Mouse (Mus musculus): ENCODE results near the gene Auts2. TPM values are rescaled to one million over a fixed set of nuclear protein-coding genes. Genes with fewer than 3 reads are reported as not detected.

Gene Auts2
- total and polyA plus RNA-seq, 2 experiments from 2014 or later, result 6.8 to 12.1 TPM

- DNase-seq (ENCODE audit: low spot score) (no peak), ATAC-seq (ENCODE audit: insufficient read depth, low read depth) (no peak)
- Histone ChIP-seq H3K4me3 (ENCODE audit: low read depth, low read length) (no peak overlapping the region), H3K27me3 (ENCODE audit: control insufficient read depth, insufficient read depth, low read length) (no peaks in the 10 kb centered on the region), H3K4me2 (ENCODE audit: low read depth, low read length) (no peak overlapping the region), H3K27ac (ENCODE audit: low read depth) (no peak overlapping the region), H3K4me1 (ENCODE audit: control insufficient read depth, insufficient read depth) (no peaks in the 10 kb centered on the region), H3K9ac (replicated peaks; ENCODE audit: low read depth, low read length) (no peak overlapping the region), H3K9me3 (replicated peaks; ENCODE audit: control insufficient read depth, low read length) (no peaks in the 10 kb centered on the region), H3K36me3 (replicated peaks; ENCODE audit: control insufficient read depth, insufficient read depth, low read length) (no peaks in the 10 kb centered on the region)
- no peak for TF ChIP-seq CTCF (IDR thresholded peaks at IDR 0.05; ENCODE audit: low read depth)
- 81% methylated on average over 4 of the region's 4 CpGs for WGBS
Observed at GRCm38 (mm10) chr5:132299716-132300115, 243.4 kb downstream of the Auts2 start.

GRCm38 (mm10) chr5:132298996-132299395 lies 244.1 kb downstream of the Auts2 start:
- Histone ChIP-seq H3K4me3 (ENCODE audit: low read depth, low read length) (no peak overlapping the region), H3K4me1 (ENCODE audit: control insufficient read depth, insufficient read depth) (no peaks in the 10 kb centered on the region), H3K4me2 (ENCODE audit: low read depth, low read length) (no peak overlapping the region), H3K36me3 (replicated peaks; ENCODE audit: control insufficient read depth, insufficient read depth, low read length) (no peaks in the 10 kb centered on the region), H3K27me3 (ENCODE audit: control insufficient read depth, insufficient read depth, low read length) (no peaks in the 10 kb centered on the region), H3K9ac (replicated peaks; ENCODE audit: low read depth, low read length) (no peak overlapping the region), H3K27ac (ENCODE audit: low read depth) (no peak overlapping the region), H3K9me3 (replicated peaks; ENCODE audit: control insufficient read depth, low read length) (no peaks in the 10 kb centered on the region)
- TF ChIP-seq CTCF (IDR thresholded peaks at IDR 0.05; ENCODE audit: low read depth) (no peak), EP300 (IDR thresholded peaks at IDR 0.05; ENCODE audit: low read depth) (no peak)
- ATAC-seq (ENCODE audit: insufficient read depth, low read depth), result no peak
- no peak for DNase-seq (ENCODE audit: low spot score)

DNA sequence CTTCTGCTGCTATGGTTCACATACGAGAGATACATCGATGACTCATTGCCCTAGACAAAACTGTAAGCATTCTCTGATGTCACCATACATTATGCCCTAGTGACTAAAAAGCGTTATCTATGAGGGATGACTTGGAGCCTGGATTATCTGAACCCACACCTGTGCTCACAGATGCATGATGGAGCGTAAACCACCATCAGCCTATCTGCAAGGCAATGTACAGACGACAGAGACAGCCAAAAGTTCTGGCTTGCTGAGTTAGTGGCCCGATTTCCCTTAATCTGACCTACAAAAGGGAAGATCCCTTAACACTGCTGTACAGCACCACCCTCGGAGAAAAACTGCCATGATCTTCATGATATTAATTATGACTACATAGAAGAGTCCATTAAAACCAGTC lies 245.8 kb downstream of the Auts2 start:
- no peak overlapping the region for H3K9ac ChIP-seq (replicated peaks; ENCODE audit: low read depth, low read length)
- no peak for TF ChIP-seq CTCF (IDR thresholded peaks at IDR 0.05; ENCODE audit: low read depth)
- TF ChIP-seq EP300 (IDR thresholded peaks at IDR 0.05; ENCODE audit: low read depth), result no peak
- ATAC-seq (ENCODE audit: insufficient read depth, low read depth) (no peak), DNase-seq (ENCODE audit: low spot score) (no peak)
- no peak overlapping the region for H3K27ac ChIP-seq (ENCODE audit: low read depth)
- no peak overlapping the region for H3K4me3 ChIP-seq (ENCODE audit: low read depth, low read length)
- H3K9me3 ChIP-seq (replicated peaks; ENCODE audit: control insufficient read depth, low read length), result no peaks in the 10 kb centered on the region
- H3K4me1 ChIP-seq (ENCODE audit: control insufficient read depth, insufficient read depth), result no peaks in the 10 kb centered on the region
- H3K4me2 ChIP-seq (ENCODE audit: low read depth, low read length), result no peak overlapping the region
- H3K27me3 ChIP-seq (ENCODE audit: control insufficient read depth, insufficient read depth, low read length), result no peaks in the 10 kb centered on the region
- no peaks in the 10 kb centered on the region for H3K36me3 ChIP-seq (replicated peaks; ENCODE audit: control insufficient read depth, insufficient read depth, low read length)
- WGBS, result 89% methylated on average over 7 of the region's 7 CpGs

- no peak overlapping the region for H3K9ac ChIP-seq (replicated peaks; ENCODE audit: low read depth, low read length)
- H3K36me3 ChIP-seq (replicated peaks; ENCODE audit: control insufficient read depth, insufficient read depth, low read length), result no peaks in the 10 kb centered on the region
- TF ChIP-seq CTCF (IDR thresholded peaks at IDR 0.05; ENCODE audit: low read depth) (no peak), EP300 (IDR thresholded peaks at IDR 0.05; ENCODE audit: low read depth) (no peak)
- WGBS, result 58% methylated on average over 3 of the region's 3 CpGs
- no peak overlapping the region for H3K27ac ChIP-seq (ENCODE audit: low read depth)
- peaks cover 15% of the 10 kb centered on the region for H3K4me1 ChIP-seq (ENCODE audit: control insufficient read depth, insufficient read depth)
- H3K4me3 ChIP-seq (ENCODE audit: low read depth, low read length), result no peak overlapping the region
- H3K27me3 ChIP-seq (ENCODE audit: control insufficient read depth, insufficient read depth, low read length), result no peaks in the 10 kb centered on the region
- no peaks in the 10 kb centered on the region for H3K9me3 ChIP-seq (replicated peaks; ENCODE audit: control insufficient read depth, low read length)
- DNase-seq (ENCODE audit: low spot score) (no peak), ATAC-seq (ENCODE audit: insufficient read depth, low read depth) (no peak)
- no peak overlapping the region for H3K4me2 ChIP-seq (ENCODE audit: low read depth, low read length)
Observed at GRCm38 (mm10) chr5:132294469-132294868, 248.7 kb downstream of the Auts2 start.

- ATAC-seq (ENCODE audit: insufficient read depth, low read depth) (no peak), DNase-seq (ENCODE audit: low spot score) (no peak)
- 67% methylated on average over 2 of the region's 2 CpGs for WGBS
- Histone ChIP-seq H3K4me3 (ENCODE audit: low read depth, low read length) (no peak overlapping the region), H3K36me3 (replicated peaks; ENCODE audit: control insufficient read depth, insufficient read depth, low read length) (no peaks in the 10 kb centered on the region), H3K9ac (replicated peaks; ENCODE audit: low read depth, low read length) (no peak overlapping the region), H3K9me3 (replicated peaks; ENCODE audit: control insufficient read depth, low read length) (no peaks in the 10 kb centered on the region), H3K4me2 (ENCODE audit: low read depth, low read length) (no peak overlapping the region), H3K27ac (ENCODE audit: low read depth) (no peak overlapping the region), H3K4me1 (ENCODE audit: control insufficient read depth, insufficient read depth) (peaks cover 15% of the 10 kb centered on the region), H3K27me3 (ENCODE audit: control insufficient read depth, insufficient read depth, low read length) (no peaks in the 10 kb centered on the region)
- TF ChIP-seq CTCF (IDR thresholded peaks at IDR 0.05; ENCODE audit: low read depth) (no peak), EP300 (IDR thresholded peaks at IDR 0.05; ENCODE audit: low read depth) (no peak)
Observed at GRCm38 (mm10) chr5:132292932-132293331, 250.2 kb downstream of the Auts2 start.
